13 mouse cellular contexts compared by ENCODE assay signal in genomic region chr6:119037047-119037446, GRCm38 (mm10).
DNase-seq lines count a peak whose midpoint lies in the region.
"Had no signal": no experiment of that assay in that cellular context is flagged by ENCODE, and none has a peak within 500 bp of the region (broad histone marks: within the 10 kb centered on the region; RNA-seq: fewer than 3 reads in every experiment).

No protein-coding gene starts in this region.

- peaks cover 52% of the 10 kb centered on the region for H3K4me1 ChIP-seq in heart, embryonic 10.5 days
- H3K4me1 ChIP-seq: megakaryocyte, embryonic 14.5 days; neural tube, embryonic 12.5 days had no signal

- no peak overlapping the region for H3K4me3 ChIP-seq in heart, embryonic 10.5 days
- H3K4me3 ChIP-seq: erythroblast, embryonic 14.5 days; megakaryocyte, embryonic 14.5 days; neural tube, embryonic 12.5 days had no signal

- no peak for DNase-seq in heart, embryonic 10.5 days (ENCODE audit: low spot score)
- no peak for DNase-seq in heart, adult 9 months (ENCODE audit: low spot score in 2 of 2)
- DNase-seq in embryo, embryonic 11 days = peak; percentile 28
- DNase-seq in heart, postnatal 10 days = peak; percentile 42 to 44
- DNase-seq in lung, postnatal 36 days = peak; percentile 81
- DNase-seq in thymus, postnatal 36 days = no peak
- no peak for DNase-seq in frontal cortex, adult 2 months (ENCODE audit: extremely low spot score in 1 of 2, low spot score in 1 of 2)
- DNase-seq: cerebellum, adult 2 months; thymus, adult 18-20 months had no signal

- WGBS in heart, embryonic 10.5 days = 56% methylated on average over 2 of the region's 2 CpGs

- H3K36me3 ChIP-seq in heart, embryonic 10.5 days = peaks cover 13% of the 10 kb centered on the region; the same call in 1 of the 2 replicates
- H3K36me3 ChIP-seq: neural tube, embryonic 12.5 days had no signal

- intact Hi-C loops in heart, postnatal 10 days (cut with DNase I) = no loop called here

- peak overlapping the region; percentile 22; the same call in 1 of the 2 replicates for H3K27ac ChIP-seq in heart, embryonic 10.5 days
- H3K27ac ChIP-seq: hindbrain, embryonic 14.5 days; neural tube, embryonic 12.5 days had no signal

- no peaks in the 10 kb centered on the region for H3K9me3 ChIP-seq in heart, embryonic 10.5 days
- H3K9me3 ChIP-seq: megakaryocyte, embryonic 14.5 days; neural tube, embryonic 12.5 days had no signal

- no peaks in the 10 kb centered on the region for H3K27me3 ChIP-seq in heart, embryonic 10.5 days (ENCODE audit: insufficient read depth, poor library complexity, severe bottlenecking)
- H3K27me3 ChIP-seq: neural tube, embryonic 12.5 days had no signal

Comparison
In these comparisons a context has a peak if more than half of its experiments do, and no peak if none do; other contexts are left out.
1. DNase-seq: peak in embryo, embryonic 11 days (single experiment), heart, postnatal 10 days (2 of 2) and lung, postnatal 36 days (single experiment); none in heart, embryonic 10.5 days (single experiment), heart, adult 9 months (0 of 2), thymus, postnatal 36 days (0 of 2) and frontal cortex, adult 2 months (0 of 2).